Mouse (Mus musculus): ENCODE measurements at regions not wholly inside any gene's neighbourhood (a gene's known extent, or its start where the extent isn't known, plus 50 kb on each side); places are given as distances from the start of the nearest gene placed in this dataset.
"Not testable (repeated sequence)": the region's sequence is repeated elsewhere in the genome, so short reads cannot be mapped to it uniquely, and the experiment has no call there.

GRCm38 (mm10) chr4:7961521-7962172 is 277.2 kb downstream of the Car8 start:
- no peak for ATAC-seq (ENCODE audit: extremely low read depth, insufficient number of reproducible peaks, low FRiP score, poor library complexity, severe bottlenecking)

GRCm38 (mm10) chr4:7960335-7960734 is 278.5 kb downstream of the Car8 start:
- ATAC-seq (ENCODE audit: extremely low read depth, insufficient number of reproducible peaks, low FRiP score, poor library complexity, severe bottlenecking), result no peak

- no peak for ATAC-seq (ENCODE audit: extremely low read depth, insufficient number of reproducible peaks, low FRiP score, poor library complexity, severe bottlenecking)
Observed at GRCm38 (mm10) chr4:7948020-7948419, 290.8 kb downstream of the Car8 start.

- no peak for ATAC-seq (ENCODE audit: extremely low read depth, insufficient number of reproducible peaks, low FRiP score, poor library complexity, severe bottlenecking)
Observed at GRCm38 (mm10) chr4:7921503-7921902, 317.3 kb downstream of the Car8 start.

GRCm38 (mm10) chr4:7913191-7913590 is 325.6 kb downstream of the Car8 start:
- ATAC-seq (ENCODE audit: extremely low read depth, insufficient number of reproducible peaks, low FRiP score, poor library complexity, severe bottlenecking), result no peak

- no peak for ATAC-seq (ENCODE audit: extremely low read depth, insufficient number of reproducible peaks, low FRiP score, poor library complexity, severe bottlenecking)
Observed at GRCm38 (mm10) chr4:7912675-7913074, 326.2 kb downstream of the Car8 start.

- ATAC-seq (ENCODE audit: extremely low read depth, insufficient number of reproducible peaks, low FRiP score, poor library complexity, severe bottlenecking), result no peak
Observed at GRCm38 (mm10) chr4:7903130-7903529, 335.7 kb downstream of the Car8 start.

GRCm38 (mm10) chr4:7894914-7895313 is 343.9 kb downstream of the Car8 start:
- ATAC-seq (ENCODE audit: extremely low read depth, insufficient number of reproducible peaks, low FRiP score, poor library complexity, severe bottlenecking), result no peak

- no peak for ATAC-seq (ENCODE audit: extremely low read depth, insufficient number of reproducible peaks, low FRiP score, poor library complexity, severe bottlenecking)
Observed at GRCm38 (mm10) chr4:7891128-7891527, 347.7 kb downstream of the Car8 start.

GRCm38 (mm10) chr4:7854518-7854917 is 384.3 kb downstream of the Car8 start:
- ATAC-seq (ENCODE audit: extremely low read depth, insufficient number of reproducible peaks, low FRiP score, poor library complexity, severe bottlenecking), result no peak

GRCm38 (mm10) chr4:7853121-7853782 is 385.6 kb downstream of the Car8 start:
- ATAC-seq (ENCODE audit: extremely low read depth, insufficient number of reproducible peaks, low FRiP score, poor library complexity, severe bottlenecking), result no peak

- ATAC-seq (ENCODE audit: extremely low read depth, insufficient number of reproducible peaks, low FRiP score, poor library complexity, severe bottlenecking), result no peak
Observed at GRCm38 (mm10) chr4:7852006-7852615, 386.7 kb downstream of the Car8 start.

- no peak for ATAC-seq (ENCODE audit: extremely low read depth, insufficient number of reproducible peaks, low FRiP score, poor library complexity, severe bottlenecking)
Observed at GRCm38 (mm10) chr4:7847411-7847810, 391.4 kb downstream of the Car8 start.

GRCm38 (mm10) chr4:7829126-7829525 is 409.7 kb downstream of the Car8 start:
- no peak for ATAC-seq (ENCODE audit: extremely low read depth, insufficient number of reproducible peaks, low FRiP score, poor library complexity, severe bottlenecking)

GRCm38 (mm10) chr4:7819847-7820246 is 419.0 kb downstream of the Car8 start:
- ATAC-seq (ENCODE audit: extremely low read depth, insufficient number of reproducible peaks, low FRiP score, poor library complexity, severe bottlenecking), result no peak

GRCm38 (mm10) chr4:7777761-7778160 is 461.1 kb downstream of the Car8 start:
- ATAC-seq (ENCODE audit: extremely low read depth, insufficient number of reproducible peaks, low FRiP score, poor library complexity, severe bottlenecking), result not testable (repeated sequence)

GRCm38 (mm10) chr4:7755473-7755872 is 483.4 kb downstream of the Car8 start:
- no peak for ATAC-seq (ENCODE audit: extremely low read depth, insufficient number of reproducible peaks, low FRiP score, poor library complexity, severe bottlenecking)

- no peak for ATAC-seq (ENCODE audit: extremely low read depth, insufficient number of reproducible peaks, low FRiP score, poor library complexity, severe bottlenecking)
Observed at GRCm38 (mm10) chr4:7753931-7754330, 484.9 kb downstream of the Car8 start.

- no peak for ATAC-seq (ENCODE audit: extremely low read depth, insufficient number of reproducible peaks, low FRiP score, poor library complexity, severe bottlenecking)
Observed at GRCm38 (mm10) chr4:7751208-7751607, 487.6 kb downstream of the Car8 start.

- ATAC-seq (ENCODE audit: extremely low read depth, insufficient number of reproducible peaks, low FRiP score, poor library complexity, severe bottlenecking), result no peak
Observed at GRCm38 (mm10) chr4:7722893-7723292, 515.9 kb downstream of the Car8 start.
